Mouse (Mus musculus): ENCODE measurements around the gene Ankrd31. TPM values are rescaled to one million over a fixed set of nuclear protein-coding genes. Genes with fewer than 3 reads are reported as not detected.
"Not testable (repeated sequence)": the region's sequence is repeated elsewhere in the genome, so short reads cannot be mapped to it uniquely, and the experiment has no call there.

Ankrd31 gene
- polyA plus RNA-seq, 1 experiment from 2014 or later = not detected

DNA sequence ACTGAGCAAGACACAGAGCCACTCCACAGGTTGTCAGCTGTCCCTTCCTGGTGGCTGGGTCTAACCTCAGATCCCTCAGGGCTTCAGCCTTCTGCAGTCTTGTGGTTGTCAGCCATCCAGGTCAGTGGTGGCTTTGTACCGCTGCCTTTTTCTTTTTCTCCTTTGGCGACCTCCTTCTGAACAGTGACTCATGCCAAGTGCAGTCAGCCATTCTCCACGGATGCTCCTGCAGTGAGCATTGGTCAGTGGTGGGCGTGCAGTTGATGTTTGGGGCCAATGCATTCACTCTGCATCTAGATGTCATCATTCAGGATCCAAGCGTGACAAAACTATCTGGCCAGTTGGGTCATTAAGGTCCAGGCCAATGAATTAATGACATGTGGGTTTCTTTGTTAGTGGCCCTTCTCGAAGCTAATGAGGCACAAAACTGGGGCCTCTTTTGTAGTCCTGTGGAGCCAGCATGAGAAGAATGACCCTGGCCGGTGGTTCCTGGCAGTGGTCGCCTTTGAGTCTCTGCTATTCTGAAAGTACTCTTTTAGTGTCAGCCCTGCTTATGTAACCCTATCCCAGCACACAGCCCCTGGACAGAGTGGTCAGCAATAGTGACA is 180.5 kb downstream of the Ankrd31 start:
- peaks cover 2 to 5% of the 10 kb centered on the region in 2 experiments; a peak in 3 of 4 replicates for H3K4me1 ChIP-seq (ENCODE audit: control insufficient read depth in 2 of 2, insufficient read depth in 2 of 2, low read length in 2 of 2)
- H3K9ac ChIP-seq (ENCODE audit: low read length) = no peak overlapping the region
- H3K9me3 ChIP-seq (ENCODE audit: control insufficient read depth, low read length) = no peaks in the 10 kb centered on the region
- WGBS = 69% methylated on average over 8 of the region's 8 CpGs
- no peaks in the 10 kb centered on the region for H3K36me3 ChIP-seq (ENCODE audit: control insufficient read depth, insufficient read depth, low read length)
- ATAC-seq (ENCODE audit: insufficient number of reproducible peaks, insufficient read depth, low FRiP score, low read depth) = no peak
- no peak overlapping the region for H3K4me2 ChIP-seq (ENCODE audit: low read length)
- no peak overlapping the region for H3K27ac ChIP-seq (replicated peaks in 1 of 2; ENCODE audit: control insufficient read depth in 1 of 2, insufficient read depth in 1 of 2, low read depth in 2 of 2, low read length in 2 of 2)
- H3K27me3 ChIP-seq (ENCODE audit: control insufficient read depth, insufficient read depth, low read length) = peaks cover 16% of the 10 kb centered on the region
- no peak overlapping the region for H3K4me3 ChIP-seq (ENCODE audit: control insufficient read depth in 1 of 2, insufficient read depth in 1 of 2, low read depth in 1 of 2, low read length in 2 of 2)

DNA sequence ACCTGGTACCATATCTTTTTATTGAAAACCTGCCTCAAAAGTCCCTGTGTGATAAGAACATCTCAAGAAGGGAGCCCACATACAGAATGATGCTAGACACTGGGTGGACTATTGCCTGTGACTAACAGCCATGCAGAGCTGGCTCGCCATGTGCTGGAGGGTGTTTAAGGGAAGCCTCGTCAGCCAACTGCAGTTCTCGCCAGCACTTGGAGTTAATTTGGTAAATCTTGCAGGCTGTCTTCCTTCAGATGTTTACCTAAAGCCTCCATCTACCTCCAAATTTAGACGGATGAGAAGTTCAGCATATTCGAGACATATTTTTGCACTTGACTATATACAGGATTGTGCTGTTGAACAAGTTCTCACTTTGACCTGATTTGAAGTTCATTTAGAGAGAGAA is 184.7 kb downstream of the Ankrd31 start:
- Histone ChIP-seq H3K27me3 (ENCODE audit: control insufficient read depth, insufficient read depth, low read length) (no peaks in the 10 kb centered on the region), H3K4me2 (ENCODE audit: low read length) (no peak overlapping the region), H3K36me3 (ENCODE audit: control insufficient read depth, insufficient read depth, low read length) (no peaks in the 10 kb centered on the region), H3K9ac (ENCODE audit: low read length) (no peak overlapping the region), H3K27ac (replicated peaks in 1 of 2; ENCODE audit: control insufficient read depth in 1 of 2, insufficient read depth in 1 of 2, low read depth in 2 of 2, low read length in 2 of 2) (no peak overlapping the region), H3K4me3 (ENCODE audit: control insufficient read depth in 1 of 2, insufficient read depth in 1 of 2, low read depth in 1 of 2, low read length in 2 of 2) (no peak overlapping the region), H3K4me1 (ENCODE audit: control insufficient read depth in 2 of 2, insufficient read depth in 2 of 2, low read length in 2 of 2) (peaks cover 4 to 10% of the 10 kb centered on the region in 2 experiments; a peak in 3 of 4 replicates), H3K9me3 (ENCODE audit: control insufficient read depth, low read length) (no peaks in the 10 kb centered on the region)
- no peak for ATAC-seq (ENCODE audit: insufficient number of reproducible peaks, insufficient read depth, low FRiP score, low read depth)
- WGBS = 93% methylated on average over 5 of the region's 5 CpGs

DNA sequence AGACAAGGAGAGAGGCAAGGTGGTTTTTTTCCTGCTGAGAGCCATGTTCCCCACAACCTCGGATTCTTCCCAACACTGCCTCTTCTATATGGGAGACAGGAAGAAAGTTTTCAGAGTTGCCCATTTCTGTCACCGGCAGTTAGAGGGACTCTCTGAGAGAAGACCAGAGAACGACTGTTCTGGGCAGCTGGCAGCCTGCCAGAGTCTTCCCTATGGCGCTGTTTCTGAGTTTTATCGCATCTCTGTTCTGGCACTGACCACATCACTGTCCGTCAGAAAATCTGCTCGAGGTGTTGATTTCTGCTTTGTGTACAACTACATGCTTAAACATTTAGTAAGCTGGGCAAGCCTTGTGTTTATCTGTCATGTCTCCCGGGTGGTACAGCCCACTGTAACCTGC is 185.3 kb downstream of the Ankrd31 start:
- Histone ChIP-seq H3K27me3 (ENCODE audit: control insufficient read depth, insufficient read depth, low read length) (no peaks in the 10 kb centered on the region), H3K4me3 (ENCODE audit: control insufficient read depth in 1 of 2, insufficient read depth in 1 of 2, low read depth in 1 of 2, low read length in 2 of 2) (no peak overlapping the region), H3K36me3 (ENCODE audit: control insufficient read depth, insufficient read depth, low read length) (no peaks in the 10 kb centered on the region), H3K9ac (ENCODE audit: low read length) (no peak overlapping the region), H3K4me1 (ENCODE audit: control insufficient read depth in 2 of 2, insufficient read depth in 2 of 2, low read length in 2 of 2) (peaks cover 4 to 10% of the 10 kb centered on the region in 2 experiments; a peak in 3 of 4 replicates), H3K27ac (replicated peaks in 1 of 2; ENCODE audit: control insufficient read depth in 1 of 2, insufficient read depth in 1 of 2, low read depth in 2 of 2, low read length in 2 of 2) (no peak overlapping the region), H3K4me2 (ENCODE audit: low read length) (peak overlapping the region; percentile 47), H3K9me3 (ENCODE audit: control insufficient read depth, low read length) (no peaks in the 10 kb centered on the region)
- 10% methylated on average over 8 of the region's 8 CpGs for WGBS
- ATAC-seq (ENCODE audit: insufficient number of reproducible peaks, insufficient read depth, low FRiP score, low read depth) = no peak

DNA sequence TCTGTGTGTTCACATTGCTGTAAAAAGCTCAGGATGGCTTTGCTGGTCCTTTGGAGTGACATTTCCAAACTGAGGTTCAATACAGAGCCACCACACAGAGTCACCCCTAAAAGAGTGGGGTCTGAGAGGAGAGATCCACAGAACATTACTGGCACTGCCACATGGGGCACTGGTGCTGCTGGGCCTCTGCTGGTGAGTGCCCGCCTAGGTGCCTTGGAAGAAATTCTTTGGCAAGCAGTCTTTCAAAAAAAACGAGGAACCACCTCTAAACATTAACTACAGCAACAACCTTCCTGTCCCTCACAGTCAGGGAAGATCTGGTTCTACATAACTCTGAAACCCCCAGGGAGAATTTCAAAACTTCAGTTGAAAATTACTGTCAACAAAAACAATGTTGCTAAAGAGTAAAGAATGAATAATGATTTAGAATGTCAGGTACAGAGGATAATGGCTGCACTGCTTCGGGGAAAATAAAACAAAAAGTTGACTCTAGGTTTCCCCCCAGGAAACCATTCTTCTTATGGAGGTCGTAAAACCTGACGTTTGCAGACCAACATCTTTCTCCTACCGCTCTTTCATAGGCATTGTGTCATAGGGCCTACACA is 188.2 kb downstream of the Ankrd31 start:
- Histone ChIP-seq H3K4me3 (ENCODE audit: control insufficient read depth in 1 of 2, insufficient read depth in 1 of 2, low read depth in 1 of 2, low read length in 2 of 2) (no peak overlapping the region), H3K36me3 (ENCODE audit: control insufficient read depth, insufficient read depth, low read length) (no peaks in the 10 kb centered on the region), H3K27ac (replicated peaks in 1 of 2; ENCODE audit: control insufficient read depth in 1 of 2, insufficient read depth in 1 of 2, low read depth in 2 of 2, low read length in 2 of 2) (no peak overlapping the region), H3K4me1 (ENCODE audit: control insufficient read depth in 2 of 2, insufficient read depth in 2 of 2, low read length in 2 of 2) (peaks cover 4 to 10% of the 10 kb centered on the region in 2 experiments; a peak in 3 of 4 replicates), H3K9me3 (ENCODE audit: control insufficient read depth, low read length) (no peaks in the 10 kb centered on the region), H3K27me3 (ENCODE audit: control insufficient read depth, insufficient read depth, low read length) (no peaks in the 10 kb centered on the region), H3K4me2 (ENCODE audit: low read length) (no peak overlapping the region), H3K9ac (ENCODE audit: low read length) (no peak overlapping the region)
- WGBS = 81% methylated on average over 6 of the region's 6 CpGs
- no peak for ATAC-seq (ENCODE audit: insufficient number of reproducible peaks, insufficient read depth, low FRiP score, low read depth)

DNA sequence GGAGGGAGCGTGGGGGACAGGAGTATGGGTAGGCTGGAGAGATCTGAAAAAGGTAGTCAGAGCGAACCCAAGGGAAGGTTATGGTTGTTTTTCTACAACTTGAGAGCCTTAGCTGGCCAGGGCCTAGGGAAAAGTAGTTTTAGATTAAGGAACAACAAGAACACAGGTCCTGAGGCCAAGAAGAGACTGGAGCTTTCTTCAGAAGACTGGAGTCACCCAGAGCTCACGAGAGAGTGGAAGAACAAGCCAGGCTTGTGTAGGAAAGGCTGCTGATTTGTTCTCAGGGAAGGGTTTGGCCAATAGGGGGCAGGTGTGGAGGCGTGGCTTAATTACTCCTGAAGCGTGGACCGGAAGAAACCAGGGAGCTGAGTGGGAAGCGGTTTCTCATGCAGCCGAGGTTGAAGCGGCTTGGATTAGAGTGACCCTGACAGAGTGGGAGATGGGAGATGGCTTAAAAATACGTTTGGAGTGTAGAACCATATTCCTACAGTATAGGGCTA is 189.0 kb downstream of the Ankrd31 start:
- no peak for ATAC-seq (ENCODE audit: insufficient number of reproducible peaks, insufficient read depth, low FRiP score, low read depth)
- Histone ChIP-seq H3K27me3 (ENCODE audit: control insufficient read depth, insufficient read depth, low read length) (no peaks in the 10 kb centered on the region), H3K4me1 (ENCODE audit: control insufficient read depth in 2 of 2, insufficient read depth in 2 of 2, low read length in 2 of 2) (peaks cover 4 to 10% of the 10 kb centered on the region in 2 experiments; a peak in 3 of 4 replicates)

DNA sequence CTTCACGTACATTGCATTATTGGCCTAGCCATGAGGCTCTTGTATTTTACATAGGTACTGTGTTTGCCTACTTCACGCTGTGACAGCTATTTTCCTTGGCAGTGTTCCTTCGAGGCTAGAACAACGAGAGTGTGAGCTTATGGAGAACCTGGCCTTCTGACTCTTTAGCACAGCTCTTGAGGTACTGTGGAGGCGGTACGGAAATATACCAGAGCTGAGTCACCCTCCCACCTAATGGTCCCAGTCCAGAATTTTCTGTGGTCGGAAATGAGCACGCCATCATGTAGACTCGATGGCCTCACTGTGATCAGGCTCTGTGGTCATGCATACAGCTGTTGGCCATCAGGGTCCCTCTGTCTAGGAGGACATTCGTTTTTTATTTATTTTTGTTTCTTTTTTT is 191.6 kb downstream of the Ankrd31 start:
- H3K36me3 ChIP-seq (ENCODE audit: control insufficient read depth, insufficient read depth, low read length) = no peaks in the 10 kb centered on the region
- WGBS = 76% methylated on average over 10 of the region's 10 CpGs
- no peaks in the 10 kb centered on the region for H3K27me3 ChIP-seq (ENCODE audit: control insufficient read depth, insufficient read depth, low read length)
- no peak overlapping the region for H3K27ac ChIP-seq (replicated peaks in 1 of 2; ENCODE audit: control insufficient read depth in 1 of 2, insufficient read depth in 1 of 2, low read depth in 2 of 2, low read length in 2 of 2)
- no peak overlapping the region for H3K4me2 ChIP-seq (ENCODE audit: low read length)
- H3K9ac ChIP-seq (ENCODE audit: low read length) = no peak overlapping the region
- H3K4me3 ChIP-seq (ENCODE audit: control insufficient read depth in 1 of 2, insufficient read depth in 1 of 2, low read depth in 1 of 2, low read length in 2 of 2) = no peak overlapping the region
- H3K9me3 ChIP-seq (ENCODE audit: control insufficient read depth, low read length) = no peaks in the 10 kb centered on the region
- ATAC-seq (ENCODE audit: insufficient number of reproducible peaks, insufficient read depth, low FRiP score, low read depth) = no peak
- H3K4me1 ChIP-seq (ENCODE audit: control insufficient read depth in 2 of 2, insufficient read depth in 2 of 2, low read length in 2 of 2) = peaks cover 4 to 6% of the 10 kb centered on the region in 2 experiments; a peak in 1 of 4 replicates

More for the DNA sequence above, 189.0 kb downstream of the Ankrd31 start:
- no peak overlapping the region for H3K27ac ChIP-seq (replicated peaks in 1 of 2; ENCODE audit: control insufficient read depth in 1 of 2, insufficient read depth in 1 of 2, low read depth in 2 of 2, low read length in 2 of 2)
- no peak overlapping the region for H3K9ac ChIP-seq (ENCODE audit: low read length)
- no peak overlapping the region for H3K4me3 ChIP-seq (ENCODE audit: control insufficient read depth in 1 of 2, insufficient read depth in 1 of 2, low read depth in 1 of 2, low read length in 2 of 2)
- no peak overlapping the region for H3K4me2 ChIP-seq (ENCODE audit: low read length)
- 76% methylated on average over 10 of the region's 10 CpGs for WGBS
- no peaks in the 10 kb centered on the region for H3K36me3 ChIP-seq (ENCODE audit: control insufficient read depth, insufficient read depth, low read length)
- H3K9me3 ChIP-seq (ENCODE audit: control insufficient read depth, low read length) = no peaks in the 10 kb centered on the region

DNA sequence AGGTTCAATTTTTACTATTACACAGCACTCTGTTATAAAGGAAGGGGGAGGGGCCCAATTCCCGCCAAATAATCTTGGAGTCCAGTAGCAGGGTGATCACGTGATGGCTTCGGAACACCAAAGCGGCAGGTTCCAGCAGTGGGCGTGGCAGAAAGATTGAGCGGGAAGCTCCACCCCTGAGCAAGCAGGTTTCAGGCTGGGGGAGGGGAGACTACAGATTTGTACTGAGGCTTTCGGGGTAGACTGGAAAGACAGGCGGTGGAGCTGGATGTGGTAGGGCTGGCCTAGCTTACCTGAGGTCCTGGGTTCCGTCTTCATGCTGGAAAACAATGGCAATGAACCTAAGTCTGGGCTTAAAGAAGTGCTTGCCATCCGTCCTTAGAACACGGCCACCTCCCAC is 193.4 kb downstream of the Ankrd31 start:
- not testable (repeated sequence) for H3K9me3 ChIP-seq (ENCODE audit: control insufficient read depth, low read length)

More for the DNA sequence above, 193.4 kb downstream of the Ankrd31 start:
- H3K27me3 ChIP-seq (ENCODE audit: control insufficient read depth, insufficient read depth, low read length); H3K4me2 ChIP-seq (ENCODE audit: low read length); H3K36me3 ChIP-seq (ENCODE audit: control insufficient read depth, insufficient read depth, low read length); H3K9ac ChIP-seq (ENCODE audit: low read length); H3K4me3 ChIP-seq (ENCODE audit: control insufficient read depth in 1 of 2, insufficient read depth in 1 of 2, low read depth in 1 of 2, low read length in 2 of 2); H3K27ac ChIP-seq (replicated peaks in 1 of 2; ENCODE audit: control insufficient read depth in 1 of 2, insufficient read depth in 1 of 2, low read depth in 2 of 2, low read length in 2 of 2); H3K4me1 ChIP-seq (ENCODE audit: control insufficient read depth in 2 of 2, insufficient read depth in 2 of 2, low read length in 2 of 2); ATAC-seq (ENCODE audit: insufficient number of reproducible peaks, insufficient read depth, low FRiP score, low read depth): not testable (repeated sequence)
- WGBS = 77% methylated on average over 11 of the region's 11 CpGs

Data from heart, embryonic 14.5 days (tissue).